Mouse (Mus musculus) inflammation-experienced regulatory T-cells (primary cell): Measurements from ENCODE around the gene Ube2g1. TPM values are rescaled to one million over a fixed set of nuclear protein-coding genes. Genes with fewer than 3 reads are reported as not detected.

Source experiments
- polyA plus RNA-seq, 2 experiments: library from polyadenylated mRNA; unstranded; fragments of 100-300 nt; shearing (Covaris generic); gene quantifications; one replicate each; pipeline ENCODE4 v1.2.1; 2017

Gene Ube2g1
- polyA plus RNA-seq, result 10 to 100 TPM; 58.1 to 60.8 TPM

GRCm38 (mm10) chr11:72606694-72607407 lies at the start of gene Ube2g1:
Gene Ube2g1, plus strand, starts transcription at chr11:72607283.

GRCm38 (mm10) chr11:72689551-72690510 lies 82.7 kb downstream of the Ube2g1 start, which contains the start of gene Ankfy1:
Gene Ankfy1, plus strand, starts transcription at chr11:72690006.

Other genes with a start within 250 kb of the Ube2g1 start
- not detected for gene Tekt1, start 244.8 kb upstream of the Ube2g1 start, polyA plus RNA-seq
- 1 to 10 TPM in 1 of 2 experiments, under 1 TPM in 1; 0.07 to 1.1 TPM for gene Smtnl2, start 195.6 kb upstream of the Ube2g1 start, polyA plus RNA-seq
- not detected for gene Ggt6, start 171.8 kb upstream of the Ube2g1 start, polyA plus RNA-seq
- gene Mybbp1a, start 165.9 kb upstream of the Ube2g1 start, polyA plus RNA-seq, result 100 to 1,000 TPM in 1 of 2 experiments, 10 to 100 TPM in 1; 96.4 to 113 TPM
- under 1 TPM; 0.49 to 0.67 TPM for gene Spns2, start 117.4 kb upstream of the Ube2g1 start, polyA plus RNA-seq
- gene Spns3, start 56.8 kb upstream of the Ube2g1 start, polyA plus RNA-seq, result 1 to 10 TPM in 1 of 2 experiments, under 1 TPM in 1; 0.29 to 2.2 TPM
- gene Ankfy1, start 82.7 kb downstream of the Ube2g1 start, polyA plus RNA-seq, result 10 to 100 TPM; 45.5 to 47.7 TPM
- gene Cyb5d2, start 188.9 kb downstream of the Ube2g1 start, polyA plus RNA-seq, result 10 to 100 TPM in 1 of 2 experiments, 1 to 10 TPM in 1; 8.1 to 10.7 TPM
- gene Zzef1, start 188.9 kb downstream of the Ube2g1 start, polyA plus RNA-seq, result 10 to 100 TPM; 19.7 to 22.8 TPM